Comparison of ENCODE assay signal across 8 mouse cellular contexts in the genomic region with DNA sequence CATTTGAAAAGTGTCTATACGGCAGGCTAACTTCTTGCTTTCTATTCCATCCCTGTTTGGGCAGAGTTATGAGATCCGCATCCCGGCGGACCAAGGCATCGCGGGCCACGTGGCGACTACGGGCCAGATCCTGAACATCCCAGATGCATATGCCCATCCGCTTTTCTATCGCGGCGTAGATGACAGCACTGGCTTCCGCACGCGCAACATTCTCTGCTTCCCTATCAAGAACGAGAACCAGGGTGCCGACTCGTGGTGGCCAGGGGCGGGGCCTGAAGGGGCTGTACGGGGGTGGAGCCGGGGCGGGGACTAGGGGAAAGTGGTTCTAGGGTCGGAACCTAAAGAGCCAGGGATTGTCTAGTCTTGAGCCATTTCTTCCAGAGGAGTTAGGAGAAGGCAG.
A peak's percentile ranks its signal among the peaks of the same experiment; 100 is the strongest.
DNase-seq lines count a peak whose midpoint lies in the region; ATAC-seq and TF ChIP-seq lines count a peak whose summit lies in the region.

No protein-coding gene starts in this region.

- H3K4me1 ChIP-seq in heart, embryonic 10.5 days, result peaks cover 37% of the 10 kb centered on the region
- H3K4me1 ChIP-seq in forebrain, embryonic 14.5 days (ENCODE audit: control insufficient read depth, insufficient read depth, low read length), result 0 out of 2 replicates have a peak, but pooled peaks cover 2% of the 10 kb centered on the region
- no peaks in the 10 kb centered on the region for H3K4me1 ChIP-seq in limb, embryonic 11.5 days (ENCODE audit: control insufficient read depth, insufficient read depth, low read length)
- peaks cover 7% of the 10 kb centered on the region; the same call in 1 of the 2 replicates for H3K4me1 ChIP-seq in midbrain, embryonic 15.5 days
- no peaks in the 10 kb centered on the region for H3K4me1 ChIP-seq in cerebellum, adult 2 months (ENCODE audit: control insufficient read depth, insufficient read depth, low read length)

- no peak for TF ChIP-seq CTCF in cerebellum, adult 2 months (IDR thresholded peaks at IDR 0.05; ENCODE audit: borderline replicate concordance, insufficient read depth, low read depth, low read length)

- no peak for TF ChIP-seq POLR2A in cerebellum, adult 2 months (IDR thresholded peaks at IDR 0.05; ENCODE audit: borderline replicate concordance, insufficient read depth, low read length)

- no peaks in the 10 kb centered on the region for H3K36me3 ChIP-seq in heart, embryonic 10.5 days
- no peaks in the 10 kb centered on the region for H3K36me3 ChIP-seq in forebrain, embryonic 14.5 days (ENCODE audit: control insufficient read depth, insufficient read depth, low read length)
- H3K36me3 ChIP-seq in limb, embryonic 11.5 days (ENCODE audit: control insufficient read depth, insufficient read depth, low read length), result no peaks in the 10 kb centered on the region
- no peaks in the 10 kb centered on the region for H3K36me3 ChIP-seq in midbrain, embryonic 15.5 days (replicated peaks)

- peaks cover 66% of the 10 kb centered on the region for H3K27me3 ChIP-seq in heart, embryonic 10.5 days (ENCODE audit: insufficient read depth, poor library complexity, severe bottlenecking)
- no peaks in the 10 kb centered on the region; the same call in 1 of the 2 replicates for H3K27me3 ChIP-seq in forebrain, embryonic 14.5 days (replicated peaks; ENCODE audit: control insufficient read depth, insufficient read depth, low read length)
- H3K27me3 ChIP-seq in limb, embryonic 11.5 days (ENCODE audit: control insufficient read depth, insufficient read depth, low read length), result peaks cover 8% of the 10 kb centered on the region; the same call in 1 of the 2 replicates
- H3K27me3 ChIP-seq in midbrain, embryonic 15.5 days (replicated peaks), result peaks cover 19% of the 10 kb centered on the region
- H3K27me3 ChIP-seq in cerebellum, adult 2 months (ENCODE audit: control insufficient read depth, insufficient read depth, low read length), result no peaks in the 10 kb centered on the region; the same call in 1 of the 2 replicates

- 0 out of 2 replicates have a peak, but pooled peaks have one; percentile 30 for ATAC-seq in forebrain, embryonic 14.5 days
- no peak; the same call in 1 of the 2 replicates for ATAC-seq in limb, embryonic 11.5 days (ENCODE audit: insufficient number of reproducible peaks, low FRiP score, low TSS enrichment, low read depth)
- no peak; the same call in 1 of the 2 replicates for ATAC-seq in midbrain, embryonic 15.5 days (replicated peaks)

- WGBS in heart, embryonic 10.5 days, result 6% methylated on average over 24 of the region's 24 CpGs
- 3% methylated on average over 24 of the region's 24 CpGs for WGBS in forebrain, embryonic 14.5 days
- WGBS in limb, embryonic 11.5 days, result 5% methylated on average over 24 of the region's 24 CpGs
- 6% methylated on average over 24 of the region's 24 CpGs for WGBS in midbrain, embryonic 15.5 days
- 26% methylated on average over 24 of the region's 24 CpGs for WGBS in cerebellum, adult 2 months

- H3K27ac ChIP-seq in heart, embryonic 10.5 days, result no peak overlapping the region
- H3K27ac ChIP-seq in forebrain, embryonic 14.5 days (ENCODE audit: low read depth, low read length), result no peak overlapping the region
- H3K27ac ChIP-seq in limb, embryonic 11.5 days (replicated peaks; ENCODE audit: low read depth, low read length), result no peak overlapping the region
- no peak overlapping the region for H3K27ac ChIP-seq in midbrain, embryonic 15.5 days
- H3K27ac ChIP-seq in cerebellum, adult 2 months (ENCODE audit: insufficient read depth, low read length), result no peak overlapping the region

- DNase-seq in heart, embryonic 10.5 days (ENCODE audit: low spot score), result peak; percentile 84
- no peak for DNase-seq in heart, adult 8-10 months (ENCODE audit: low spot score)
- DNase-seq in Muller cell, postnatal 12 days (ENCODE audit: inconsistent ontology term), result peak; percentile 59
- peak; percentile 32 for DNase-seq in forebrain, embryonic 14.5 days (ENCODE audit: low spot score)
- DNase-seq in limb, embryonic 11.5 days (ENCODE audit: low spot score), result peak; percentile 53
- DNase-seq in cerebellum, adult 9-10 months, result no peak
- DNase-seq in cerebellum, adult 2 months, result no peak

- H3K9ac ChIP-seq in forebrain, embryonic 14.5 days (ENCODE audit: low read length), result peak overlapping the region; percentile 47; the same call in 1 of the 2 replicates
- H3K9ac ChIP-seq in limb, embryonic 11.5 days (ENCODE audit: low read length), result no peak overlapping the region
- peak overlapping the region; percentile 4; the same call in 1 of the 2 replicates for H3K9ac ChIP-seq in midbrain, embryonic 15.5 days

- peak overlapping the region; percentile 42 for H3K4me2 ChIP-seq in forebrain, embryonic 14.5 days (ENCODE audit: low read length)
- peak overlapping the region; percentile 56 for H3K4me2 ChIP-seq in limb, embryonic 11.5 days (ENCODE audit: low read depth, severe bottlenecking)
- peak overlapping the region; percentile 48 for H3K4me2 ChIP-seq in midbrain, embryonic 15.5 days

- H3K4me3 ChIP-seq in heart, embryonic 10.5 days, result peak overlapping the region; percentile 31
- 0 out of 2 replicates have a peak overlapping the region, but pooled peaks have one; percentile 6 for H3K4me3 ChIP-seq in forebrain, embryonic 14.5 days (ENCODE audit: low read depth, low read length)
- peak overlapping the region; percentile 14; the same call in 1 of the 2 replicates for H3K4me3 ChIP-seq in limb, embryonic 11.5 days (ENCODE audit: low read depth, low read length)
- peak overlapping the region; percentile 29 for H3K4me3 ChIP-seq in midbrain, embryonic 15.5 days
- H3K4me3 ChIP-seq in cerebellum, adult 2 months (replicated peaks; ENCODE audit: insufficient read depth, low read depth, low read length), result no peak overlapping the region

- no peaks in the 10 kb centered on the region for H3K9me3 ChIP-seq in heart, embryonic 10.5 days
- no peaks in the 10 kb centered on the region for H3K9me3 ChIP-seq in forebrain, embryonic 14.5 days (replicated peaks; ENCODE audit: control insufficient read depth, low read length)
- H3K9me3 ChIP-seq in limb, embryonic 11.5 days (ENCODE audit: control insufficient read depth, low read length), result no peaks in the 10 kb centered on the region; the same call in 1 of the 2 replicates
- no peaks in the 10 kb centered on the region for H3K9me3 ChIP-seq in midbrain, embryonic 15.5 days

Comparison
In these comparisons a context has a peak if more than half of its experiments do, and no peak if none do; other contexts are left out.
1. DNase-seq: peak in heart, embryonic 10.5 days (single experiment), Muller cell, postnatal 12 days (single experiment), forebrain, embryonic 14.5 days (single experiment) and limb, embryonic 11.5 days (single experiment); none in heart, adult 8-10 months (single experiment), cerebellum, adult 9-10 months (single experiment) and cerebellum, adult 2 months (0 of 2).
2. Peak in every context shown above with its lines, with median percentiles within 50 percentile points of each other: H3K4me2 ChIP-seq.